Mouse (Mus musculus) small intestine, adult 2 months (tissue): ENCODE results near the gene Cdk10.

Experiments used
- CTCF ChIP-seq: fragments of 200-500 bp; IDR thresholded peaks from 2 replicates; pipeline ENCODE4 v1.5.1; 2012; ENCODE audit warnings: low read depth, mild to moderate bottlenecking, control low read depth, inconsistent platforms, low read length, moderate library complexity, mixed read lengths; ENCODE audit not compliant: insufficient replicate concordance, insufficient read length; ENCODE audit errors: extremely low read depth
- POLR2A ChIP-seq: fragments of 200-500 bp; IDR thresholded peaks from 2 replicates; pipeline ENCODE4 v1.6.1; 2012; ENCODE audit warnings: low read depth, mild to moderate bottlenecking, control low read depth, inconsistent platforms, low read length, moderate library complexity

DNA sequence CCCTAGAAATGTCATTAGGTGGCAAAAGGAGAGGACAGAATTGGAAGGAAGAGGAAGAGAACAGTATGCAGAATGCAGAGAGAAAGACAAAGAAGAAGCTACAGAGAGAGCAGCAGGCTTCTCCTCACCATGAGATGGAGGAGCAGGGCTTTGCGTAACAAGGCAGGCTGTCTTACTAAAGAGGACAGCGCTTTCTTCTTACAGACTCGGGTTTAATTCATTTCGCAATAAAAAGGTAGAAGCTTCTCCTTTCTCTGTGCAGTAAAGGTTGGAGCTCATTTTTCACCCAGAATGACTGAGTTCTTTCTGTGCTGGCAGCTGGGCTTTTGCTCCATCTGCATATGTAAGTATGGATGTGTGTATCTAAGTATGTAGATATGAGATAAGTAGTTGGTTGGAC lies 55.2 kb downstream of the Cdk10 start:
- TF ChIP-seq CTCF (no peak), POLR2A (no peak)
